Mouse (Mus musculus) bone marrow, adult 2 months (tissue): ENCODE measurements around the gene Cpn2. TPM values are rescaled to one million over a fixed set of nuclear protein-coding genes. Genes with fewer than 3 reads are reported as not detected.

ENCODE experiments used
- H3K27ac ChIP-seq: fragments of 200-500 bp; 2 replicates; pipeline ENCODE4 v1.5.1; 2012; ENCODE audit warnings: low read depth, mild to moderate bottlenecking, control low read depth, inconsistent platforms, low read length; ENCODE audit not compliant: control insufficient read depth, poor library complexity, insufficient read depth
- H3K4me1 ChIP-seq: fragments of 200-500 bp; 2 replicates; pipeline ENCODE4 v1.6.1; 2011; ENCODE audit warnings: low read length; ENCODE audit not compliant: control insufficient read depth, insufficient read depth
- H3K4me3 ChIP-seq: fragments of 200-500 bp; replicated peaks from 2 replicates; pipeline ENCODE3; 2011; ENCODE audit warnings: mild to moderate bottlenecking, low read depth, low read length, control low read depth; ENCODE audit not compliant: control insufficient read depth
- CTCF ChIP-seq: fragments of 200-500 bp; IDR thresholded peaks from 2 replicates; pipeline ENCODE4 v1.5.1; 2011; ENCODE audit warnings: low read length, control low read depth; ENCODE audit not compliant: control insufficient read depth, insufficient read depth
- POLR2A ChIP-seq: fragments of 200-500 bp; IDR thresholded peaks from 2 replicates; pipeline ENCODE4 v1.6.1; 2011; ENCODE audit warnings: low read depth, mild to moderate bottlenecking, control low read depth, low read length, borderline replicate concordance; ENCODE audit not compliant: control insufficient read depth
- WGBS: fragments of 180-500 bp; shearing (Covaris S2); methylation state at CpG from one replicate; pipeline ENCODE4 v1.1.7; 2018; 5-methylcytosine and 5-hydroxymethylcytosine counted together
- polyA plus RNA-seq: library from polyadenylated mRNA; stranded (reverse); fragments of >200 nt; gene quantifications from 2 replicates; pipeline ENCODE4 v1.2.4, GENCODE M21; 2011; ENCODE audit warnings: low replicate concordance; ENCODE audit not compliant: missing spikeins, insufficient read depth, insufficient read length

Gene Cpn2
- polyA plus RNA-seq, 1 experiment: not detected

DNA sequence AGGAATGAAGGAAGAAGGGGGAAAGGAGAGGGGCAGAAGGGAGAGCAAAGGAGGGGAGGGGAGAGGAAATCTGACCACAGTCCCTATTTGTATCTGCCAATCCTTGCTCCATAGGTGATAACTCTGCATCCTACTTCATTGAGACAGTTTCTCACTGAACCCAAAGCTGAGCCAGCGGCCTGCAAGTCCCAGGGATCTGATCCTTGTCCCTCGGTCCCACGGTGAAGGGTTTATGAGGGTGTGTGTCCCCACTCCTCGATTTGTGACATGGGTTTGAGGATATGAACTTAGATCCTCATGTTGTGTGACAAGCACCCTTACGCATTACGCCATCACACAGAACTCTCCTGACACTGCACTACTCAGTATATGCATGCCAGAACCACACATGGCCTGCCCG is 27.8 kb upstream of the Cpn2 start:
- no peak for TF ChIP-seq CTCF
- no peak for TF ChIP-seq POLR2A
- H3K4me3 ChIP-seq: no peak overlapping the region
- WGBS: 66% methylated on average over 7 of the region's 7 CpGs
- H3K4me1 ChIP-seq: no peaks in the 10 kb centered on the region
- no peak overlapping the region for H3K27ac ChIP-seq

DNA sequence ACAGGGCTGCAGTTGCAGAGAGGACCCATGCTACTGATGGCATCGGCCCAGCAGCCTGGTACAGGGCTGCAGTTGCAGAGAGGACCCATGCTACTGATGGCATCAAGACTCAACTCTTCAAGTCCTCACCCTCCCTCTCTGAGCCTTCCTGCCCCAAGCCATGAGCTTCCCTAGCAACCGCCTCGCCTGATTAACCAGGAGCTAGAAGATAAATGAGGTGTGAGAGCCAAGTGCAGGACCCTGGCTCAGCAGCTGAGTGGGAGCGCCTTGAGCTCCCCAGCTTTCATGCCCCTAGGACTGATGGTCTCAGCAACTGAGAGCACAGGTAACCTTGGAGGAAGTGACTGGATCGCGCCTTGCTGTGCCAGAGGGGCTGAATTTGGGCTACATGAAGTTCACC is 23.1 kb upstream of the Cpn2 start:
- H3K4me3 ChIP-seq: no peak overlapping the region
- TF ChIP-seq POLR2A (no peak), CTCF (no peak)
- 73% methylated on average over 6 of the region's 6 CpGs for WGBS
- H3K4me1 ChIP-seq: no peaks in the 10 kb centered on the region
- H3K27ac ChIP-seq: no peak overlapping the region

DNA sequence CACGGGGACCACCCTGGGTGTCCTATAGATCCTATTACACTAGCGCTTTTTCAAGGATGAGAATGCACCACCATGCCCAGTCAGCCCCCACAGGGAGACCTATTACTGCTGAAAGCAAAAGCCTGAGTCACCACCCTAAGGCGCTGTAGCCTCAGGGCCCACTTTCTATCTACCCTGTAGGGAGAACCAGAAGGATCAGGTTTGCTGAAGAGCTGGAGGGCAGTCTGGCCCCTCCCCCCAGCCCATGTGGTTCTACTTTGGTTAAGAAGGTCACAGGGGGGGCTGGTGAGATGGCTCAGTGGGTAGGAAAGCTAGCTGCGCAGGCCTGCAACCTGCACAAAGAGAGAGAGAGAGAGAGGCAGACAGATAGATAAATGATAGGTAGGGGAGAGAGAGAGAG is 18.4 kb upstream of the Cpn2 start:
- H3K4me3 ChIP-seq: no peak overlapping the region
- WGBS: 91% methylated on average over 4 of the region's 4 CpGs
- H3K27ac ChIP-seq: no peak overlapping the region
- no peak for TF ChIP-seq CTCF
- TF ChIP-seq POLR2A: no peak
- H3K4me1 ChIP-seq: no peaks in the 10 kb centered on the region

DNA sequence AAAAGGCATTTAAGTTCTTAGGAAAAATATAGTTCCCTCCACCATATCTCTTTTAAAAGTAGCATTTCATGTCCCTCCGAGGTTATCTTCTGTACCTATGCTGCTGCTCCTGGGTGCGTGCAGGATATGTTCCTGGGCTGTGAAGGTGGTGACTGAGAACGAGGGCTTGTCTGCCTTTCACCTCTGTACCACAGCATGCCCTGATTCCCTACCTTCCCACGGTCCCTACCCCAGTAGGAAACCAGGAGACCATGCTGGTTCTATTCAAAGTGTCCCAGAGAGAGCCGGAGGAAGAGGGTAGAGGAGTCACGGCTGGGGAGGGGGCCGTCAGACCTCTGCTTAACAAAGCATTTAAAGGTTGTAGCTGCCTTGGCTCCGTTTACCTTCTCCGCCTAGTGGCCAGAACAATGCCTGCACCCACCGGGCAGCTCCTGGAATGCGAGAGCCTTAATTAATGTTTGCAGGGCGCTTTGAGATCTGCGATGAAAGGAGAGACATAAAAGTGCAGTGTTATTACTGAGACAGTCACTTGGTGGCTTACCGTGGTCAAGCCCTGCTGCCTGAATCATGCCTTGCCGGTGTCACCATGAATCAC is 16.5 kb upstream of the Cpn2 start:
- Histone ChIP-seq H3K4me3 (no peak overlapping the region), H3K27ac (no peak overlapping the region), H3K4me1 (no peaks in the 10 kb centered on the region)
- TF ChIP-seq CTCF (peak; percentile 60), POLR2A (no peak)
- 2% methylated on average over 15 of the region's 15 CpGs for WGBS

DNA sequence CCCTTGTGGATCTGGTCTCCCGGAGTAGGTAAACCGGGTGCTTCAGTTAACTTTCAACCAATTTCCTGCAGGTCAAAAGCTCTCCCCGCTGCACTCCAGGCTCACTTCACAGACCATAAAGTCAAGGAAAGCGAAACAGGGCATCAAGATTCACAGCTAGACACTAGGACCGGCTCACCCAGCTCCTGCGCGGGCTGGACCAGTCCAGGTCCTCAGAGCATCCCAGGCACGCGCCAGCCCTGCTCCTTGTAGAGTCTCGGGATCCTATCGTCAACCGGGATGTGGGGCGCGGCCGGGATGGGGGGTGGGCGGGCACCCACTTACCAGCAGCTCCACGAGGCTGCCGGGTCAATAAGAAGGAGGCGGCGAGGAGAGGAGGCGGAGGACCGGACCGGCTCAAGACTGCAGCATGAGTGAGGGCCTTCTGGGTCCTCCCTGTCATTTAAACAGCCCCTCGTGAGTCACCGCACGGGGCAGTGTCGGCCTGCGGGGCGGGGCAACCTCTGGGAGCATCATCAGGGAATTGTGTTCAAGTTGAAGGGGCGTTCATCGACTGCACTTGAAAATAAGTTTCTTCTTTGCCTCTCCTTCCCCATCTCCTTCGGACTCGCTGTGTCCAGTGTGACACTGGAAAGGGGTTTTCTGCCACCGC is 15.7 kb upstream of the Cpn2 start, which contains the start of gene Lrrc15:
Gene Lrrc15 (minus strand): TSS at position 413 of the 652 bp plus-strand sequence.
- Histone ChIP-seq H3K4me3 (no peak within 1 kb of the TSS), H3K4me1 (no peaks in the 10 kb centered on the region), H3K27ac (no peak within 1 kb of the TSS)
- 24% methylated on average over 34 of the region's 34 CpGs for WGBS
- TF ChIP-seq CTCF (no peak), POLR2A (no peak)

DNA sequence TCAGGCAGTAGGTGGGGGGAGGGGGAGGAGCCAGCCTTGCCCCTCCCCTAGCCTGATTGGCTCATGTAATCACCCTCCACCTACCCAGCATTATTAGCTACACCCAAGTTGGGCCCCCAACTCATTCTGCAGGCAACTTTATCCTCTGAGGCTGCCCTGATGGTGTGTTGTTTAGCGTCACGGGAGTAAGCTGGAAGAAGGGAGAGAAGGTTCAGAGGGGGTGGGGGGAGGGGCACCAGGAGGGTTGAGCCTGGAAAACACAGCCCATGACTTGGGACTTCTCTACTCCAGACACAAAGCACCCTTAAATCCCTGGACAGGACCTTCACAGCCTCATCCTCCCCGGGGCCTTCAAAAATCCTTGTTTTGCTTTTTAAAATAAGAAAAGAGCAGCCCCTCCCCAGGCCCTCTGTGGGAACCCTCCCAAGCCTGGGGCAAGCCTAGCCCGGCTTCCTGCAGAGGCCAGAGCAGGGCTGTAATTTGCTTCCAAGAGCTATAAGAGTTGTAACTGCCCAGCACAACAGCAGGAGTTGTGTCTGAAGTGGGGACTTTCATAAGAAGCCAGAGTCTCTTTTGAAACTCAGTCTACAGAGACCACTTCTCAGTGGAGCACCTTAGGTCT is 13.5 kb upstream of the Cpn2 start:
- WGBS: 61% methylated on average over 4 of the region's 4 CpGs
- Histone ChIP-seq H3K4me3 (no peak overlapping the region), H3K27ac (no peak overlapping the region), H3K4me1 (no peaks in the 10 kb centered on the region; the same call in 1 of the 2 replicates)
- no peak for TF ChIP-seq CTCF
- no peak for TF ChIP-seq POLR2A

DNA sequence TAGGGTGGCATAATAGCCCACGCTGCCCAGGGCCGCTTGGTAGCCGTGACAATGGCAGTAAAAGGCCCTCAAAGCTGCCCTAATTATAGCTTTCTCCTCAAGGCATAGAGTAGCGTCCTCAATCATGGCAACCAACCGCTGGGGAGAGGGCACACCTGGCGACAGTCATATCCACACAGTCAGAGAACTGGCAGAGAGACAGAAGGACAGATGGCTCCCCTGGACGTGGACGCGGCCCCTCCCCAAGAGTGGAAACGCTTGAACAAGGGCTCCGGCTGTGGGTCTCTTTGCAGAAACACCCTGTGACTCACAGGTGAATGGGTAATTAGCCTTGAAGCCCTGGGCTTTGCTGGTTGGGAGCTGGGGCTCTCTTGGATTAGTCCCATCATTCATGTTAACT is 11.1 kb upstream of the Cpn2 start:
- WGBS: 86% methylated on average over 11 of the region's 11 CpGs
- Histone ChIP-seq H3K4me3 (no peak overlapping the region), H3K4me1 (no peaks in the 10 kb centered on the region; the same call in 1 of the 2 replicates), H3K27ac (no peak overlapping the region)
- no peak for TF ChIP-seq POLR2A
- no peak for TF ChIP-seq CTCF

DNA sequence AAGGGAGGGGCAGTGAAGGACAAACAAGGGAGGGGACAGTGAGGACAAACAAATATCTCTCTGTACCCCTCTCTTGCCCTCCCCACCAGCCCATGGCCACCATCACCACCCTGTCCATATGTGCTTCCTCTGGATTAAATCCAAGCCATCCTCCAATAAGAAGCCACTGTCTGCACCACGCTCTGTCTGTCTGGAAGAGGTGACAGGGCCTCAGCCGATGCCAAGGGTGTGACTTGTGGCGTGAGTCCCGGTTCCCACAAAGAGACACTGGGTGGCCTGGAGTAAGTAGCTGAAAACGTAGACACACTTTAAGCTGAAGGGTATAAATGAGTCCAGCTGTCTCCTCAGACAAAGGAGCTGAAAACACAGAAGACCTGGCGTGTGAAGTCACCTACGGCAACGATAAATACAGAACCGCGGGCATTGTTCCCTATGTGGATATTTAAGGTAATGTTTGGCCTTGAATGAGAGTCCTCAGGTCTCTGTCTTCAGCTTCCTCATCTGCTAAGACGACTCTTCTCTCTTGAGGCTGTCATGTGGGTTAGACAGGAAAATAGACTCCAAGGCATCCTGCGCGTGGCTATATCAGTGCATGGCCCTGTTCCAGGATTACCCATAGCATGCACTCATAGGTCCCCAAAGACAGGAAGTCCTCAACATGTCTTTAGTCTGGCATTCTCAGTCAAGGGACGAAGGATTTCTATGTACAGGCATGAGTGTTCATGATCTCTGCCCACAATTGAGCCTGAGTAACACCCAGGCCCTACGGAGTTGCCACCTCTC is 8.4 kb upstream of the Cpn2 start:
- 55% methylated on average over 15 of the region's 15 CpGs for WGBS
- TF ChIP-seq POLR2A (no peak), CTCF (no peak)
- no peak overlapping the region for H3K4me3 ChIP-seq
- H3K4me1 ChIP-seq: no peaks in the 10 kb centered on the region; the same call in 1 of the 2 replicates
- no peak overlapping the region for H3K27ac ChIP-seq
